Mouse (Mus musculus): ENCODE data around the gene Chga.

DNA sequence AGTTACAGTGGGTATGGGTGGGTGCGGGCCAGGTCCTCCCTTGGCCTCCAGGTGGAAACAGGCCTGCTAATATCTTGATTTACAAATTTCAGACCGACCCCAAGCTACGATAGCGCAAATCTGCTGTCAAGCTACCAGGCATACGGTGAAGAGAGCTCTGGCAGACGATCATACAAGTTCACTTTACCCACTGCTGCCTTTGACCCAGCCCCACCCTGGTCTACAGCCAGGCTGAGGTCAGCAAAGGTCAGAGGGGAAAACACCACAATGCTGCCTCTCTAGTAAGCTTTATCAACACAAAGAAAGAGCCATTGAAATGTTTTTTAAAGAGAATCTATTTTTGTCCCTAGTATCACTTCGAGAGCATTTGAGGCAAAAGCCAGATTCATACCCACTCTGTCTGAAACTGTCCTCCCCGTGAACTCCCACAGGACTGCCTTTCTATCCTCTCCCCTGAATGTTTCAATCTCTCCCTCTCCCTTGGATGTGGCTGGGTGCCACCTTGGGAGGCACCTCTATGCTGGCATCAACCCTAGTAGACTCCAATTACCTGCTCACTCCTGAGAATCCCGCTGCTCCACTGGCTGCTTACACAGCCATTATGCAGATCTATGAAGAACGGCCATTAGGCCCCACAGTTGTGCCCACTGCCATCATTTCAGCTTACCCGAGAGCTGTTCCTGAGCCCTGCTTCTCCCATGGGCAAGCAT, 53.2 kb downstream of the Chga start:
- TF ChIP-seq CTCF (IDR thresholded peaks at IDR 0.05; ENCODE audit: control insufficient read depth, insufficient read depth, insufficient replicate concordance, low read depth, low read length) (no peak), POLR2A (IDR thresholded peaks at IDR 0.05; ENCODE audit: control insufficient read depth, low read depth, low read length) (no peak)
